Mouse (Mus musculus): ENCODE results near the gene Slc35f1. TPM values are rescaled to one million over a fixed set of nuclear protein-coding genes. Genes with fewer than 3 reads are reported as not detected.

The Slc35f1 gene
- total and polyA plus RNA-seq, 3 experiments = not detected

DNA sequence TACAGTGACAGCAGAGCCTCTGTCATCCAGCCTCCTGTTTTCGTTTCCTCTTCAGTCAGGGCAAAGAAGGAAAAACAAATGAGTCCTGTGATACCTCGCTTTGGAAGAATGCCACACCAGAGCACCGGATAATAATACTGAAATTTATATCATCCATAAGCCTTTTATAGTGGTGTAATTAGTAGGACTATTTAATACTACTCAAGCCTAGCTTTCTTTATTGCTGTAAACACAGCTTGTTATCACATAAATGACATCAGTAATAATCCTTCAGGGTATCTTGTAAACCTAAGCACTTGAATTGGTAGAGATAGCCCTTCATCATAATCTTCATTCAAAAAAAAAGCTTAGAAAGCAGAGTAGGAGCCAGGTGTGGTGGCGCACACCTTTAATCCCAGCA is 266.4 kb downstream of the Slc35f1 start:
- TF ChIP-seq TCF12 (IDR thresholded peaks at IDR 0.05; ENCODE audit: low read depth, low read length) (no peak), RCOR1 (IDR thresholded peaks at IDR 0.05; ENCODE audit: low read depth, low read length) (no peak), POLR2AphosphoS2 (IDR thresholded peaks at IDR 0.05; ENCODE audit: low read length) (no peak), MAX (IDR thresholded peaks at IDR 0.05; ENCODE audit: low read length) (no peak), NRF1 (IDR thresholded peaks at IDR 0.05; ENCODE audit: insufficient read depth, low read depth, low read length, poor library complexity, severe bottlenecking) (no peak), RAD21 (IDR thresholded peaks at IDR 0.05; ENCODE audit: low read depth, low read length) (no peak), GATA1 (IDR thresholded peaks at IDR 0.05; ENCODE audit: low read depth, low read length) (no peak), ETS1 (IDR thresholded peaks at IDR 0.05; ENCODE audit: low read depth, low read length) (no peak), TAL1 (IDR thresholded peaks at IDR 0.05; ENCODE audit: low read length) (no peak), POLR2A (IDR thresholded peaks at IDR 0.05; ENCODE audit: control insufficient read depth in 1 of 2, insufficient read depth in 1 of 2, low read depth in 1 of 2, low read length in 2 of 2, poor library complexity in 1 of 2) (no peak), SMC3 (IDR thresholded peaks at IDR 0.05; ENCODE audit: low read depth, low read length) (no peak)

DNA sequence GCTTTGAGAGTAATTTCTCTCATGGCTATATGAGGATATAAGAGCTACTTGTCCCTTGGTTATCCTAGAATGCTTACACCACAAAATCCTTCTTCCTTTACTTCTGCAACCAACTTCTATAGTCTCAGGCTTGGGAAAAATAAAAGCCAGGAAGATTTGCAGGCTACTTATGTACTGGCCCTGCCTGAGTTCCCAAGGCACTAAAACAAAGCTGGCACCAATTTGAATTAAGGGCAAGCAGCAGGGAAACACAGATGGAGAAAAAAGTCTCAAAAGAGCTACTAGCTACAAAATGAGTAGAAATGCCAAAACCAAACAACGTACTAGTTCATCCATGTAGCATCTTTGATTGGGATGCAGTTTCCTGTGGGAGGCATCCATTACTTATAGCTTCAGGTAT is 288.9 kb downstream of the Slc35f1 start:
- no peak for DNase-seq (ENCODE audit: low read depth, low spot score)
- Histone ChIP-seq H3K36me3 (ENCODE audit: control insufficient read depth in 1 of 2, insufficient read depth in 2 of 2, low read length in 2 of 2) (no peaks in the 10 kb centered on the region), H3K27ac (ENCODE audit: control insufficient read depth, low read depth, low read length) (no peak overlapping the region), H3K9ac (ENCODE audit: control insufficient read depth, low read depth, low read length, poor library complexity, severe bottlenecking) (no peak overlapping the region), H3K79me2 (ENCODE audit: control insufficient read depth, insufficient read depth, low read length, poor library complexity) (no peaks in the 10 kb centered on the region), H3K9me3 (replicated peaks; ENCODE audit: insufficient read depth, low read length) (no peaks in the 10 kb centered on the region), H3K4me3 (ENCODE audit: control insufficient read depth in 1 of 2, insufficient read depth in 1 of 2, low read depth in 2 of 2, low read length in 2 of 2) (no peak overlapping the region), H3K4me1 (ENCODE audit: control insufficient read depth in 1 of 2, insufficient read depth in 2 of 2, low read length in 2 of 2) (no peaks in the 10 kb centered on the region), H3K27me3 (ENCODE audit: control insufficient read depth in 1 of 2, insufficient read depth in 2 of 2, low read length in 2 of 2) (no peaks in the 10 kb centered on the region)
- no peak for TF ChIP-seq POLR2AphosphoS5 (IDR thresholded peaks at IDR 0.05; ENCODE audit: borderline replicate concordance, low read depth, low read length)
- no peak for TF ChIP-seq TBP (IDR thresholded peaks at IDR 0.05; ENCODE audit: low read depth, low read length)
- TF ChIP-seq ZMIZ1 (IDR thresholded peaks at IDR 0.05; ENCODE audit: low read depth, low read length) = no peak
- TF ChIP-seq MAX (IDR thresholded peaks at IDR 0.05; ENCODE audit: low read length) = no peak
- no peak for TF ChIP-seq SMC3 (IDR thresholded peaks at IDR 0.05; ENCODE audit: low read depth, low read length)
- no peak for TF ChIP-seq RCOR1 (IDR thresholded peaks at IDR 0.05; ENCODE audit: low read depth, low read length)
- no peak for TF ChIP-seq USF1 (IDR thresholded peaks at IDR 0.05; ENCODE audit: low read depth, low read length)
- TF ChIP-seq MXI1 (IDR thresholded peaks at IDR 0.05; ENCODE audit: low read depth, low read length) = no peak
- TF ChIP-seq MAFK (IDR thresholded peaks at IDR 0.05; ENCODE audit: borderline replicate concordance, low read depth, low read length) = no peak
- TF ChIP-seq NRF1 (IDR thresholded peaks at IDR 0.05; ENCODE audit: insufficient read depth, low read depth, low read length, poor library complexity, severe bottlenecking) = no peak
- no peak for TF ChIP-seq HCFC1 (IDR thresholded peaks at IDR 0.05; ENCODE audit: low read depth, low read length)
- no peak for TF ChIP-seq POLR2AphosphoS2 (IDR thresholded peaks at IDR 0.05; ENCODE audit: low read length)
- TF ChIP-seq CTCF (IDR thresholded peaks at IDR 0.05 in 2 of 3, conservative IDR thresholded peaks at IDR 0.05 in 1 of 3; ENCODE audit: control insufficient read depth in 1 of 3, insufficient read depth in 1 of 3, low read depth in 2 of 3, low read length in 3 of 3, poor library complexity in 1 of 3, severe bottlenecking in 1 of 3) = no peak
- TF ChIP-seq MYC (IDR thresholded peaks at IDR 0.05; ENCODE audit: low read depth, low read length) = no peak
- no peak for TF ChIP-seq MEF2A (IDR thresholded peaks at IDR 0.05; ENCODE audit: extremely low read depth, insufficient replicate concordance, low read depth, low read length, poor library complexity, severe bottlenecking)
- TF ChIP-seq KAT2A (conservative IDR thresholded peaks at IDR 0.05; ENCODE audit: low read depth, low read length) = no peak

More for the DNA sequence above, 266.4 kb downstream of the Slc35f1 start:
- Histone ChIP-seq H3K79me2 (ENCODE audit: control insufficient read depth, insufficient read depth, low read length, poor library complexity) (no peaks in the 10 kb centered on the region), H3K4me3 (ENCODE audit: control insufficient read depth in 1 of 2, insufficient read depth in 1 of 2, low read depth in 2 of 2, low read length in 2 of 2) (no peak overlapping the region), H3K27ac (ENCODE audit: control insufficient read depth, low read depth, low read length) (no peak overlapping the region), H3K27me3 (ENCODE audit: control insufficient read depth in 1 of 2, insufficient read depth in 2 of 2, low read length in 2 of 2) (no peaks in the 10 kb centered on the region; a peak in 1 of 4 replicates), H3K36me3 (ENCODE audit: control insufficient read depth in 1 of 2, insufficient read depth in 2 of 2, low read length in 2 of 2) (no peaks in the 10 kb centered on the region), H3K9ac (ENCODE audit: control insufficient read depth, low read depth, low read length, poor library complexity, severe bottlenecking) (no peak overlapping the region), H3K4me1 (ENCODE audit: control insufficient read depth in 1 of 2, insufficient read depth in 2 of 2, low read length in 2 of 2) (no peaks in the 10 kb centered on the region), H3K9me3 (replicated peaks; ENCODE audit: insufficient read depth, low read length) (no peaks in the 10 kb centered on the region)
- DNase-seq (ENCODE audit: low read depth, low spot score) = no peak

Data from MEL (cell line).